Mouse (Mus musculus) forebrain, embryonic 13.5 days (tissue): ENCODE data around the gene Fam69b. TPM values are rescaled to one million over a fixed set of nuclear protein-coding genes. Genes with fewer than 3 reads are reported as not detected.

Source experiments
- ATAC-seq: fragments of 200-750 bp; cut with Nextera tagmentation; 2 replicates; pipeline ENCODE4 v1.8.0; 2017
- H3K27ac ChIP-seq: fragments of 300-500 bp; sonication (generic); 2 replicates; pipeline ENCODE4 v1.5.1; 2015; ENCODE audit warnings: inconsistent platforms, mild to moderate bottlenecking, moderate library complexity
- H3K27me3 ChIP-seq: fragments of 300-500 bp; sonication (generic); 2 replicates; pipeline ENCODE4 v1.6.1; 2015; ENCODE audit warnings: mild to moderate bottlenecking, inconsistent platforms
- H3K36me3 ChIP-seq: fragments of 300-500 bp; sonication (generic); 2 replicates; pipeline ENCODE4 v1.6.1; 2015; ENCODE audit warnings: mild to moderate bottlenecking, inconsistent platforms; ENCODE audit not compliant: poor library complexity, severe bottlenecking
- H3K4me1 ChIP-seq: fragments of 300-500 bp; sonication (generic); 2 replicates; pipeline ENCODE4 v1.6.1; 2015; ENCODE audit warnings: inconsistent platforms
- H3K4me2 ChIP-seq: fragments of 300-500 bp; sonication (generic); 2 replicates; pipeline ENCODE4 v1.6.1; 2015; ENCODE audit warnings: inconsistent platforms, mild to moderate bottlenecking, moderate library complexity
- H3K4me3 ChIP-seq: fragments of 300-500 bp; sonication (generic); 2 replicates; pipeline ENCODE4 v1.5.1; 2015; ENCODE audit warnings: mild to moderate bottlenecking, inconsistent platforms
- H3K9ac ChIP-seq: fragments of 300-500 bp; sonication (generic); 2 replicates; pipeline ENCODE4 v1.6.1; 2015; ENCODE audit warnings: mild to moderate bottlenecking, inconsistent platforms
- H3K9me3 ChIP-seq: fragments of 300-500 bp; sonication (generic); replicated peaks from 2 replicates; pipeline ENCODE4 v1.6.1; 2016; ENCODE audit warnings: inconsistent platforms
- WGBS: fragments of 180-500 bp; shearing (Covaris S2); methylation state at CpG from one replicate; pipeline ENCODE4 v1.1.7; 2015; 5-methylcytosine and 5-hydroxymethylcytosine counted together
- polyA plus RNA-seq: library from polyadenylated mRNA; unstranded; fragments of >200 nt; fragmentation: Nextera tagmentation; extraction: Ambion mirVana; gene quantifications from 2 replicates; pipeline ENCODE4 v1.2.1, GENCODE M21; 2015

Gene Fam69b
- polyA plus RNA-seq, 1 experiment from 2014 or later: 81.9 TPM

GRCm38 (mm10) chr2:26611896-26612295, 16.4 kb upstream of the Fam69b start:
- Histone ChIP-seq H3K9ac (no peak overlapping the region), H3K27ac (no peak overlapping the region), H3K36me3 (no peaks in the 10 kb centered on the region), H3K27me3 (0 out of 2 replicates have a peak, but pooled peaks cover 3% of the 10 kb centered on the region), H3K4me1 (0 out of 2 replicates have a peak, but pooled peaks cover 3% of the 10 kb centered on the region), H3K4me2 (no peak overlapping the region), H3K4me3 (no peak overlapping the region), H3K9me3 (no peaks in the 10 kb centered on the region)
- ATAC-seq: no peak

GRCm38 (mm10) chr2:26614903-26615302, 13.4 kb upstream of the Fam69b start:
- no peak overlapping the region for H3K4me2 ChIP-seq
- H3K4me3 ChIP-seq: no peak overlapping the region
- no peaks in the 10 kb centered on the region for H3K27me3 ChIP-seq
- no peaks in the 10 kb centered on the region for H3K4me1 ChIP-seq
- no peak overlapping the region for H3K9ac ChIP-seq
- H3K36me3 ChIP-seq: no peaks in the 10 kb centered on the region
- H3K9me3 ChIP-seq: no peaks in the 10 kb centered on the region
- H3K27ac ChIP-seq: no peak overlapping the region
- no peak for ATAC-seq
- WGBS: 82% methylated on average over 5 of the region's 5 CpGs

GRCm38 (mm10) chr2:26615459-26616124, 12.7 kb upstream of the Fam69b start:
- no peak for ATAC-seq
- Histone ChIP-seq H3K4me1 (no peaks in the 10 kb centered on the region), H3K4me3 (no peak overlapping the region)

GRCm38 (mm10) chr2:26617331-26617730, 10.9 kb upstream of the Fam69b start:
- Histone ChIP-seq H3K9ac (no peak overlapping the region), H3K36me3 (no peaks in the 10 kb centered on the region), H3K9me3 (no peaks in the 10 kb centered on the region), H3K27me3 (no peaks in the 10 kb centered on the region), H3K4me3 (no peak overlapping the region), H3K27ac (no peak overlapping the region), H3K4me2 (no peak overlapping the region), H3K4me1 (no peaks in the 10 kb centered on the region)
- no peak for ATAC-seq
- 78% methylated on average over 6 of the region's 6 CpGs for WGBS

More at GRCm38 (mm10) chr2:26615459-26616124, 12.7 kb upstream of the Fam69b start:
- Histone ChIP-seq H3K27me3 (no peaks in the 10 kb centered on the region), H3K36me3 (no peaks in the 10 kb centered on the region), H3K27ac (no peak overlapping the region), H3K9me3 (no peaks in the 10 kb centered on the region), H3K4me2 (no peak overlapping the region), H3K9ac (no peak overlapping the region)
- WGBS: 90% methylated on average over 4 of the region's 4 CpGs

GRCm38 (mm10) chr2:26617928-26618327, 10.3 kb upstream of the Fam69b start:
- H3K36me3 ChIP-seq: no peaks in the 10 kb centered on the region
- 50% methylated on average over 7 of the region's 7 CpGs for WGBS
- no peak for ATAC-seq

GRCm38 (mm10) chr2:26621246-26621645, 7.0 kb upstream of the Fam69b start:
- H3K9ac ChIP-seq: no peak overlapping the region
- H3K4me3 ChIP-seq: no peak overlapping the region
- H3K36me3 ChIP-seq: no peaks in the 10 kb centered on the region
- H3K9me3 ChIP-seq: no peaks in the 10 kb centered on the region
- WGBS: 32% methylated on average over 2 of the region's 2 CpGs
- H3K4me2 ChIP-seq: no peak overlapping the region
- H3K4me1 ChIP-seq: no peaks in the 10 kb centered on the region
- H3K27me3 ChIP-seq: no peaks in the 10 kb centered on the region
- ATAC-seq: no peak
- no peak overlapping the region for H3K27ac ChIP-seq

More at GRCm38 (mm10) chr2:26617928-26618327, 10.3 kb upstream of the Fam69b start:
- H3K9me3 ChIP-seq: no peaks in the 10 kb centered on the region
- no peak overlapping the region for H3K27ac ChIP-seq
- H3K27me3 ChIP-seq: no peaks in the 10 kb centered on the region
- H3K4me2 ChIP-seq: no peak overlapping the region
- H3K9ac ChIP-seq: no peak overlapping the region
- no peak overlapping the region for H3K4me3 ChIP-seq
- no peaks in the 10 kb centered on the region for H3K4me1 ChIP-seq

- Histone ChIP-seq H3K9ac (no peak overlapping the region), H3K27ac (no peak overlapping the region), H3K4me2 (no peak overlapping the region), H3K27me3 (no peaks in the 10 kb centered on the region), H3K4me1 (no peaks in the 10 kb centered on the region), H3K9me3 (no peaks in the 10 kb centered on the region), H3K36me3 (no peaks in the 10 kb centered on the region), H3K4me3 (no peak overlapping the region)
- ATAC-seq: no peak
- 69% methylated on average over 5 of the region's 5 CpGs for WGBS
Measured at GRCm38 (mm10) chr2:26622984-26623383, 5.3 kb upstream of the Fam69b start.

- H3K27ac ChIP-seq: no peak overlapping the region
- no peak overlapping the region for H3K9ac ChIP-seq
- H3K27me3 ChIP-seq: no peaks in the 10 kb centered on the region
- no peak for ATAC-seq
- no peak overlapping the region for H3K4me2 ChIP-seq
- H3K4me3 ChIP-seq: no peak overlapping the region
- H3K9me3 ChIP-seq: no peaks in the 10 kb centered on the region
- H3K4me1 ChIP-seq: peaks cover 19% of the 10 kb centered on the region
- no peaks in the 10 kb centered on the region for H3K36me3 ChIP-seq
- 88% methylated on average over 3 of the region's 3 CpGs for WGBS
Measured at GRCm38 (mm10) chr2:26625419-26625818, 2.8 kb upstream of the Fam69b start.

- H3K27me3 ChIP-seq: no peaks in the 10 kb centered on the region
- WGBS: 70% methylated on average over 3 of the region's 3 CpGs
- H3K4me3 ChIP-seq: no peak overlapping the region
- H3K4me2 ChIP-seq: no peak overlapping the region
- H3K9me3 ChIP-seq: no peaks in the 10 kb centered on the region
- H3K4me1 ChIP-seq: peaks cover 26% of the 10 kb centered on the region
- H3K36me3 ChIP-seq: no peaks in the 10 kb centered on the region
- H3K27ac ChIP-seq: no peak overlapping the region
- no peak for ATAC-seq
- no peak overlapping the region for H3K9ac ChIP-seq
Measured at GRCm38 (mm10) chr2:26626081-26626480, 2.2 kb upstream of the Fam69b start.

- H3K27me3 ChIP-seq: no peaks in the 10 kb centered on the region
- H3K27ac ChIP-seq: peak overlapping the region; percentile 82
- WGBS: 10% methylated on average over 5 of the region's 5 CpGs
- H3K4me1 ChIP-seq: peaks cover 43% of the 10 kb centered on the region
- peak overlapping the region; percentile 86 for H3K4me2 ChIP-seq
- no peaks in the 10 kb centered on the region for H3K9me3 ChIP-seq
- H3K4me3 ChIP-seq: peak overlapping the region; percentile 79
- H3K9ac ChIP-seq: peak overlapping the region; percentile 99
- peaks cover 4% of the 10 kb centered on the region for H3K36me3 ChIP-seq
- peak; percentile 50 for ATAC-seq
Measured at GRCm38 (mm10) chr2:26628792-26629437, 658 bp downstream of the Fam69b start.

- no peaks in the 10 kb centered on the region for H3K9me3 ChIP-seq
- no peak overlapping the region for H3K4me3 ChIP-seq
- peaks cover 47% of the 10 kb centered on the region for H3K4me1 ChIP-seq
- H3K27ac ChIP-seq: no peak overlapping the region
- peaks cover 42% of the 10 kb centered on the region for H3K36me3 ChIP-seq
- H3K4me2 ChIP-seq: no peak overlapping the region
- 92% methylated on average over 15 of the region's 16 CpGs for WGBS
- 0 out of 2 replicates have a peak overlapping the region, but pooled peaks have one; percentile 6 for H3K9ac ChIP-seq
- ATAC-seq: no peak
- H3K27me3 ChIP-seq: no peaks in the 10 kb centered on the region
Measured at GRCm38 (mm10) chr2:26632541-26633395, 4.5 kb downstream of the Fam69b start.

- no peak for ATAC-seq
- Histone ChIP-seq H3K9ac (no peak overlapping the region; the same call in 1 of the 2 replicates), H3K27ac (no peak overlapping the region), H3K36me3 (peaks cover 52% of the 10 kb centered on the region), H3K4me3 (no peak overlapping the region), H3K4me1 (peaks cover 54% of the 10 kb centered on the region), H3K27me3 (no peaks in the 10 kb centered on the region), H3K4me2 (no peak overlapping the region), H3K9me3 (no peaks in the 10 kb centered on the region)
- 74% methylated on average over 4 of the region's 4 CpGs for WGBS
Measured at GRCm38 (mm10) chr2:26633953-26634530, 5.8 kb downstream of the Fam69b start.
